Mouse (Mus musculus) heart, adult 2 months (tissue): Measurements from ENCODE around the gene Mink1.

Experiments
- CTCF ChIP-seq: fragments of 200-600 bp; IDR thresholded peaks from 2 replicates; pipeline ENCODE4 v1.8.1; 2022; ENCODE audit warnings: antibody characterized with exemption, mild to moderate bottlenecking, moderate library complexity
- EP300 ChIP-seq: fragments of 200-500 bp; IDR thresholded peaks from 2 replicates; pipeline ENCODE4 v1.6.1; 2011; ENCODE audit warnings: low read depth, low read length, control low read depth; ENCODE audit not compliant: insufficient read depth
- POLR2A ChIP-seq: fragments of 200-500 bp; IDR thresholded peaks from 2 replicates; pipeline ENCODE4 v1.6.1; 2011; ENCODE audit warnings: mild to moderate bottlenecking, low read depth, low read length, control low read depth; ENCODE audit not compliant: insufficient read depth

GRCm38 (mm10) chr11:70553940-70554339 is 8.7 kb upstream of the Mink1 start:
- TF ChIP-seq POLR2A (no peak), CTCF (no peak), EP300 (no peak)
